Mouse (Mus musculus): ENCODE data around the gene Wdr17. TPM values are rescaled to one million over a fixed set of nuclear protein-coding genes. Genes with fewer than 3 reads are reported as not detected.

Gene Wdr17
- 0.13 and 0.34 TPM in 2 replicates for total RNA-seq (2012; rRNA removed)
- 0.59 and 0.64 TPM in 2 replicates for total RNA-seq (2014; rRNA removed)
- 0.60 and 0.83 TPM in 2 replicates for polyA plus RNA-seq (2012; ENCODE audit: insufficient read length, low read depth)

- peaks cover 0 to 6% of the 10 kb centered on the region in 2 experiments; a peak in 1 of 4 replicates for H3K4me1 ChIP-seq (ENCODE audit: control insufficient read depth in 1 of 2, insufficient read depth in 2 of 2)
- in situ Hi-C loops (cut with MboI; ENCODE audit: low pct_ligation_motif_present, low pct_unique_long_range_greater_than_20kb, low sequenced_read_pairs), result no loop called here
- H3K9ac ChIP-seq (ENCODE audit: insufficient read depth, low read depth), result no peak within 1 kb of the TSS
- dilution Hi-C loops (cut with MboI; ENCODE audit: extremely low pct_ligation_motif_present, extremely low pct_unique_long_range_greater_than_20kb, low sequenced_read_pairs), result no loop called here
- no peak for TF ChIP-seq SMC3 (IDR thresholded peaks at IDR 0.05; ENCODE audit: low read depth, low read length)
- H3K36me3 ChIP-seq (replicated peaks in 1 of 2; ENCODE audit: control insufficient read depth in 1 of 2, insufficient read depth in 1 of 2, low read length in 1 of 2), result no peaks in the 10 kb centered on the region
- no peak for DNase-seq (ENCODE audit: extremely low read depth)
- H3K4me3 ChIP-seq (replicated peaks in 1 of 3; ENCODE audit: low read depth in 2 of 3, low read length in 2 of 3, poor library complexity in 1 of 3), result no peak within 1 kb of the TSS
- no peaks in the 10 kb centered on the region for H3K79me2 ChIP-seq (replicated peaks; ENCODE audit: control insufficient read depth, extremely low read depth, insufficient read depth, poor library complexity, severe bottlenecking)
- no peak within 1 kb of the TSS for H3K4me2 ChIP-seq (ENCODE audit: insufficient read depth, low read depth, poor library complexity, severe bottlenecking)
- no peak within 1 kb of the TSS for H3K27ac ChIP-seq (ENCODE audit: insufficient read depth, low read depth)
- no peaks in the 10 kb centered on the region for H3K27me3 ChIP-seq (replicated peaks)
- no peaks in the 10 kb centered on the region for H3K9me3 ChIP-seq (replicated peaks; ENCODE audit: low read length)
These were observed at the start of gene Wdr17 for GRCm38 (mm10) chr8:54886987-54887785. Gene Wdr17, minus strand, starts transcription at chr8:54887184.

GRCm38 (mm10) chr8:54932306-54932705, 45.3 kb upstream of the Wdr17 start:
- no peak for TF ChIP-seq CHD1 (IDR thresholded peaks at IDR 0.05; ENCODE audit: low read depth, low read length)
- TF ChIP-seq NRF1 (IDR thresholded peaks at IDR 0.05; ENCODE audit: low read depth, low read length), result no peak
- no peak for TF ChIP-seq TCF12 (IDR thresholded peaks at IDR 0.05; ENCODE audit: low read depth, low read length)
- no peak for TF ChIP-seq SIN3A (IDR thresholded peaks at IDR 0.05; ENCODE audit: low read length)
- TF ChIP-seq EP300 (IDR thresholded peaks at IDR 0.05; ENCODE audit: low read length), result no peak
- no peak for TF ChIP-seq NELFE (IDR thresholded peaks at IDR 0.05; ENCODE audit: low read depth, low read length)
- TF ChIP-seq USF2 (conservative IDR thresholded peaks at IDR 0.05; ENCODE audit: low read depth, low read length), result no peak
- no peak for TF ChIP-seq SMC3 (IDR thresholded peaks at IDR 0.05; ENCODE audit: low read depth, low read length)
- TF ChIP-seq CTCF (conservative IDR thresholded peaks at IDR 0.05 in 1 of 2, IDR thresholded peaks at IDR 0.05 in 1 of 2; ENCODE audit: low read depth in 2 of 2, low read length in 2 of 2), result no peak
- TF ChIP-seq ELF1 (IDR thresholded peaks at IDR 0.05; ENCODE audit: low read depth, low read length), result no peak
- no peak for TF ChIP-seq PAX5 (IDR thresholded peaks at IDR 0.05; ENCODE audit: low read length)
- Histone ChIP-seq H3K27ac (ENCODE audit: insufficient read depth, low read depth) (no peak overlapping the region), H3K79me2 (replicated peaks; ENCODE audit: control insufficient read depth, extremely low read depth, insufficient read depth, poor library complexity, severe bottlenecking) (no peaks in the 10 kb centered on the region), H3K4me2 (ENCODE audit: insufficient read depth, low read depth, poor library complexity, severe bottlenecking) (no peak overlapping the region), H3K36me3 (replicated peaks in 1 of 2; ENCODE audit: control insufficient read depth in 1 of 2, insufficient read depth in 1 of 2, low read length in 1 of 2) (no peaks in the 10 kb centered on the region), H3K9me3 (replicated peaks; ENCODE audit: low read length) (no peaks in the 10 kb centered on the region), H3K4me1 (ENCODE audit: control insufficient read depth in 1 of 2, insufficient read depth in 2 of 2) (no peaks in the 10 kb centered on the region), H3K4me3 (replicated peaks in 1 of 3; ENCODE audit: low read depth in 2 of 3, low read length in 2 of 3, poor library complexity in 1 of 3) (no peak overlapping the region), H3K27me3 (replicated peaks) (no peaks in the 10 kb centered on the region), H3K9ac (ENCODE audit: insufficient read depth, low read depth) (no peak overlapping the region)
- in situ Hi-C loops (cut with MboI; ENCODE audit: low pct_ligation_motif_present, low pct_unique_long_range_greater_than_20kb, low sequenced_read_pairs) (no loop called here), dilution Hi-C loops (cut with MboI; ENCODE audit: extremely low pct_ligation_motif_present, extremely low pct_unique_long_range_greater_than_20kb, low sequenced_read_pairs) (no loop called here)
- no peak for DNase-seq (ENCODE audit: extremely low read depth)

- Histone ChIP-seq H3K4me1 (ENCODE audit: control insufficient read depth in 1 of 2, insufficient read depth in 2 of 2) (no peaks in the 10 kb centered on the region), H3K9me3 (replicated peaks; ENCODE audit: low read length) (no peaks in the 10 kb centered on the region), H3K27me3 (replicated peaks) (no peaks in the 10 kb centered on the region), H3K27ac (ENCODE audit: insufficient read depth, low read depth) (no peak overlapping the region), H3K4me3 (replicated peaks in 1 of 3; ENCODE audit: low read depth in 2 of 3, low read length in 2 of 3, poor library complexity in 1 of 3) (no peak overlapping the region), H3K36me3 (replicated peaks in 1 of 2; ENCODE audit: control insufficient read depth in 1 of 2, insufficient read depth in 1 of 2, low read length in 1 of 2) (no peaks in the 10 kb centered on the region), H3K4me2 (ENCODE audit: insufficient read depth, low read depth, poor library complexity, severe bottlenecking) (no peak overlapping the region), H3K9ac (ENCODE audit: insufficient read depth, low read depth) (no peak overlapping the region), H3K79me2 (replicated peaks; ENCODE audit: control insufficient read depth, extremely low read depth, insufficient read depth, poor library complexity, severe bottlenecking) (no peaks in the 10 kb centered on the region)
- DNase-seq (ENCODE audit: extremely low read depth), result no peak
- TF ChIP-seq MAZ (IDR thresholded peaks at IDR 0.05; ENCODE audit: low read depth, low read length) (no peak), MYC (IDR thresholded peaks at IDR 0.05; ENCODE audit: low read depth, low read length) (no peak), USF1 (IDR thresholded peaks at IDR 0.05; ENCODE audit: low read depth, low read length) (no peak), RAD21 (IDR thresholded peaks at IDR 0.05; ENCODE audit: low read depth, low read length) (no peak), KAT2A (IDR thresholded peaks at IDR 0.05; ENCODE audit: insufficient replicate concordance, low read length) (no peak), JUND (conservative IDR thresholded peaks at IDR 0.05; ENCODE audit: low read depth, low read length) (no peak), CHD1 (IDR thresholded peaks at IDR 0.05; ENCODE audit: low read depth, low read length) (no peak), HCFC1 (IDR thresholded peaks at IDR 0.05; ENCODE audit: low read depth, low read length) (no peak)
- in situ Hi-C loops (cut with MboI; ENCODE audit: low pct_ligation_motif_present, low pct_unique_long_range_greater_than_20kb, low sequenced_read_pairs), result no loop called here
- dilution Hi-C loops (cut with MboI; ENCODE audit: extremely low pct_ligation_motif_present, extremely low pct_unique_long_range_greater_than_20kb, low sequenced_read_pairs), result no loop called here
These were observed 38.0 kb upstream of the Wdr17 start for GRCm38 (mm10) chr8:54924936-54925335.

Data from CH12.LX (cell line).